Mouse (Mus musculus): ENCODE results near the gene Foxn3.
"Not testable (repeated sequence)": the region's sequence is repeated elsewhere in the genome, so short reads cannot be mapped to it uniquely, and the experiment has no call there.

Foxn3 gene

DNA sequence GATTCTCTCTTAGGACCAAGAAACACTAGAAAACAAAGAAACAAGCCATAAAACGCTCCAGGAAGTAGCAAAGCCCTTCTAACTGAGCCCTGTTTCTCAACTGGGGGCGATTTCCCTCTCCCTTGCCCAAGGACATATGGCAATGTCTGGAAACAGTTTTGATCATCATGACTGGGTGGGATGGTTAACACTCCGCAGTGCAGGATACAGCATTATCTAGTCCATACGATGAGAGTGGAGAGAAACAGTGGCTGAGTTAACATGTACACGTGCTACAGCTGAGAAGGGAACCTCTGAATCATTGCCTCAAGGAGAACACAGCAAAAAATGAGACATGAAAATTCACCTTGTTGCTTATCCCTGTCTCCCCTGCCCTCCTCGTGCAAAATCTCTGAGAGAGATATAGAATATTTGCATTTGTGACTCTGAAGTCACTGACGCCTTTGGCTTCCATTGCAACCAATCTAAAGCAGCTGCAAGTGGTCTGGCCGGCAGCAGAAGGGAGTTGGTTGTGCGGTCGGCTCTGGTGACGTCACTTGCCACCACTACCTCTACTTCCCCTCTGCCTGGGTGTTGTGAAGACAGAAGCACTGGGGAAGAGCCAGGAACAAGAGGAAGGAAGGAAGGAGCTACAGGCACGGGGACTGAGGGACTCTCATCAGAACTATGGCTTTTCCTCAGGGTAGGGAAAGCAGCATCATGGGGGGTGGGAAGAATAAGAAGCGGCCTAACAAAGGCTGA lies 338.3 kb downstream of the Foxn3 start:
- DNase-seq (ENCODE audit: low read depth, low spot score), result no peak

DNA sequence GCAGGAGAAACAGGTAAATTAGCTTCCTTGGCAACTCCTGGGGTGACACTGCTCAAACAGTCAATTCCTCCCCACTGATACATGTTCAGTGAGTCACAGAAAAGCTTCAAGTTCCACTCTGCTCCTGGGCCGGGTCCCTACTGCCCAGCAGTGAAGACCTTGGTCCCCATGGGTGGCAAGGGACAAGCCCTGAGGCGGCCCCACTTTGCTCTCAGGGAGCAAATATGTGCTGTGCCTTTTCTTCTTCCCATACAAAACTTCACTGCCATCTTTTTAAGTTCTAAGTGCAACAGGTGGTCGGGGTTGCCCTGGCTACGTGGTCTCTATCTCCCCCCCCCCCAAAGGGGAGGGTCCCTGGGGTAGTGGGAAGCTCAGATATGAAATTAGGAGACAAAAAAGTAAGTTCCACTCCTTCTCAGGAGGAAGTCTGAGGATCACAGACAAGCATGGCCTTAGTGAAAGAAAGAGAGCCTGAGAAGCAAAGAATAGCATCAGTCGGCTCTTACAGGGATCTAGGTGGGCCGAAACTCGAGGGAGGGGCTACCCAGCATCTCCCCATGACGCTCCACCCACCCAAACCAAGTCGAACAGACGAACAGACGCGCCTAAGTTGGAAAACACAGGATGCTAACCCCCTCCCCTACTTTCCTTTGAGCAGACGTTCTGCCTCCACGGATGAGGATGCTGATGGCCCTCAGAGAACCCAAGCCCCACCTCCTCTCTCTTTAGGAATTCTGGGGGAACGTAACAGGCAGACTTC lies 342.1 kb downstream of the Foxn3 start:
- no peak for DNase-seq (ENCODE audit: low read depth, low spot score)

DNA sequence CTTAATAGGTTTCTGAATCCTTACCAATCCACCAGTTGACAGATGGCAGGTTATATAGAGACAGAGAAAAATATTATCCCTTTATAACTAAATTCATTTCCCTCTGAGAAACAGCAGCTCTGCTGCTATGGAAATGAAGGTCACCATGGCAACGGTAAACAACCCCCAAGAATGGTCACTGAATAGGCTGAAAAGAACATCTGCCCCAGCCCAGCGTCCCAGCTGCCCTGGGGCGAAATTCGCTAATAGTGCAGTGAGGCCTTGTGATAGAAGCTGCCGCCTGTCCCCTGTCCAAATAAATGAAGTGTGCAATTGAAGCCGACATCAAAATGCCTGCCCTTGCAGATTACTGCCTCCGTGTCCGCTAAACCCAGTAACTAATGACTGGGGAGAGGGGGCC lies 343.0 kb downstream of the Foxn3 start:
- peak; percentile 84 for DNase-seq (ENCODE audit: low read depth, low spot score)

DNA sequence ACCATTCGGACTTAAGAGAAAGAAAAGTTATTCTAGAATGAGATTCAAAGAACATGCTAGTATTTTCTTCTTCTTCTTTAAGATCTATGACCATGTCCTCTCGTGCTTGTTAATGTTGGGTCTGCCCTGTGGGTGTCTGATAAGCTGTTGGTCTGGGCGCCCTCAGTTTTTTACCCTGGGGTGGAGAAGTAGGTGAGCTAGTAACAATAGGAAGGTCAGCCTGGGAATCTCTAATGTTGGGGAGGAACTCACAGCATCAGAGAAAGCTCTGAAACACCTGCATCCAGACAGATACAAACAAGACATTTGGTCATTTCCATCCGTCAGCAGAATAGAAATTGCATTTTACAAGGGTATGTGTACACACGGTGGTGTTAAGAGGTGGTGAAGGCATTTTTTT lies 343.6 kb downstream of the Foxn3 start:
- DNase-seq (ENCODE audit: low read depth, low spot score), result no peak

DNA sequence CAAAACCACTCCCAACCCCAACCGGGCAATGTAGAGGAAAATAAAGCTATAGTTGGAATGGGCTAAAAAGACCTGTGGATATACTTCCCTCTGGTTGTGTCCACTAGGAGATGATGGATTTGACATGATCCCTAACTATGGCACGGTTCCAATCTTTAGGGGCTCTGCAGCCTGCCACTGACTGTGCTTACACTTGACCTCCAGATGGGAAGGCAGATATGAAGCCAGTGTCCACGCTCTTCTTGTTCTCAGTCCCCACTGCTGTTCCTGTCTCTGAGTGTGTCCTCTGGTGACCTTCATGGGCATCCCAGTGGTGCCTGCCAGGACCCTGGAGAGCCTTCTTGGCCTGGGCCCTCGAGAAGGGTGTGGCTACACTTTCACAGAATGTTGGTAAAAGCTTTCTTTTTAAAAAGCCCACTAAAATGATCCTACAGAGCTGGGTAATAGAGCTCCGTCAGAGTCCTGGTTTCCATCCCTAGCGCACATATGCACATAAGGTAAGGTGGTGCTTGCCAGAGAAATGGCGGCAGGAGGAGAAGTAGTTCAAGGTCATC lies 346.2 kb downstream of the Foxn3 start:
- DNase-seq (ENCODE audit: low read depth, low spot score), result no peak

DNA sequence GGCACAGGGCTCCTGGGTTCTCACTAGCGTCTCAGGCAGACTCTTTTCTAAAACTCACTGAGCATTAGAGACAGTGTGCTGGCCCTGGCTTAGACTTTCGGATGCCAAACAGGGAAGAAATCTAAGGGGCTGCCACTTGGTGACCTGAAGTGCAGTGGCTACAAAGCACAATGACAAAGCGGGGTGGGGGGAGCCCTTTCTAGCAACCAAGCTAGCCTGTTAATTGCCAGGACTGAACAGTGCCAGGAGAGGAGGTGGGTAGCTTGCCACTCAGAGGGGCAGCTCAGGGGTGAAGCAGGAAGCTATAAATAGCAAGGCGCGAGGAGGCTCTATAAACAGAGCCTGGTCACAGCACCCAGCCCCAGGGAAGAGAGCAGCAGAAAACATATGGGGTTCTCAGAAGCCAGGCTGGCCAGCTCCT lies 347.0 kb downstream of the Foxn3 start:
- no peak for DNase-seq (ENCODE audit: low read depth, low spot score)

- DNase-seq (ENCODE audit: low read depth, low spot score), result no peak
Observed at GRCm38 (mm10) chr12:99215521-99216255, 347.7 kb downstream of the Foxn3 start.

- no peak for DNase-seq (ENCODE audit: low read depth, low spot score)
Observed at GRCm38 (mm10) chr12:99214098-99214497, 349.3 kb downstream of the Foxn3 start.

GRCm38 (mm10) chr12:99213218-99213617 lies 350.2 kb downstream of the Foxn3 start:
- DNase-seq (ENCODE audit: low read depth, low spot score), result no peak

- no peak for DNase-seq (ENCODE audit: low read depth, low spot score)
Observed at GRCm38 (mm10) chr12:99209801-99210200, 353.6 kb downstream of the Foxn3 start.

DNA sequence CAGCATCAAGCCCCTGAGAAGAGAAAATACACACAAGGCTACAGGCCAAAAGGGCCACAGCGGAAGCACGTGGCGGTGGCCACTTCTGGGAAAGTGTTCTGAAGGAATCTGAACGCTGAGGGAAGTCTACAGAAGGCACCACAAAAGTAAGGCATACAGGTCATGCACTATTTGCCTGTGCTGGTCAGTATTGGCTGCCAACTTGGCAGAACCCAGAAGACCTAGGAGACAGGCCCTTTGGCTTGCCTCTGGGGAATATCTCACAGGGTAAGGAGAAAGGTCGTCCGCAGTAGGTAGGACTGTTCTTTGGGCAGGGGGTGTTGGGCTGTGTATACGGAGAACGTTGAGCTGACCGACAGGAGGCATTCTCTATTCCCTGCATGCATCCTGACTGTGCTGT lies 355.1 kb downstream of the Foxn3 start:
- DNase-seq (ENCODE audit: low read depth, low spot score), result no peak

DNA sequence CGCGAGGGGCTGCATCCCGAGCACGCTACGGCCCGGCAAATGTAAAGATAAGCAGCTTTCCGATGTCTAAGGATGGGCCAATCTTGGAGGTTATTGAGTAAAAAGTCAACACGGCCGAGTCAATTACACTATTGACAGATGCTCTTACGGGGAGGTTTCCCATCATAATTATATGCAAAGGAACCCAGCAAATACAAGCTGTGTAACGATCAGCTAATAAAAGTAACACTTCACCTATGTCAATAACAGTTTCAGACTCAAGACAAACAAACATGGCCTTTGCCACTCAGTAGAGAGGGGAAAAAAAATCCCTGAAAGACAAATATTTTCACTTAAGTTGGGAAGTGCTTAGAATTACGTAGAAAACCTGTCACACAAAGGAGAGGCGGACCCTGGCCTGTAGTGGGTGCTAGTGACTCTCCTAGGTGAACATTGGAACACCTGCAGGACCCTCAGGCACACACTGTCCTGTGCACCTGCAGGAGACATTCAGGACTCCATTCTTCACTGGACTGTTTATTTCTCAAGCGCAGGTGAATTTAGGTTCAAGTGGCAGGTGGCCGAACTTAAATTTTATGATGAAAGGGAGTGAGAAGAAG lies 356.3 kb downstream of the Foxn3 start:
- no peak for DNase-seq (ENCODE audit: low read depth, low spot score)

DNA sequence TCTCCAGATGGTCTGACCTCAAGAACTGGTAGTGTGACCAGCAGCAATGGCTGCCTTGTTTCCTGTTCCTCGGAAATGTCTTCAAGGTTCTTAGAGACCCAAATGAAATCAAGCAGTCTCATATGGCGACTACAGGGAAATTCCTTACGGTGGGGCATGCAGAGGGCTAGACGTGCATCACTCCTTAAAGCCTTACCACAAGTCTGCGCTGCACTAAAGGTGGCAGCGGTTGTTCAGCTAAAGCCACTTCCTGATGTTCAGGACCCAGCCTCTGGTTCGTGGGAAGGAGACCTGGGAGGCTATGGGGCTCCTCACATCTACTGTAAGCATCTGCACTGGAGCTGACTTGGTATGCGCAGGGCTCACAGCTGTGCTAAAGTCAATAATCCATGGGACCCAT lies 357.6 kb downstream of the Foxn3 start:
- no peak for DNase-seq (ENCODE audit: low read depth, low spot score)

DNA sequence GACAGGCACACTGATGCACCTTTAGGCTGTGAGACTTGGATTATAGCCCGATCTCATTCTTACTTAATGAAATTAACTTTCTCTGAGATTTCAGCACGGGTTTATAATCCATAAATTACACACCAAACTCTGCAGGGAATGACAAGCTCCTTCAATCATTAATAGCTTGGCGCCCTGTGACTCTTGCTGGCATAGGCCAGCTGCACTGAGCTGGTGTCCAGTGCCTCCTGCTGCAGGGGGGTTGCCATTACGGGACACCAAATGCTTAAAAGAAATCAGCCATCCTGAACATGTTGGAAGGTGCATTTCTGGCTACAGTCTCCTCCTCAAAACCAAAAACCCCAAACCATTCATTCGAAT lies 364.3 kb downstream of the Foxn3 start:
- DNase-seq (ENCODE audit: low read depth, low spot score), result no peak

DNA sequence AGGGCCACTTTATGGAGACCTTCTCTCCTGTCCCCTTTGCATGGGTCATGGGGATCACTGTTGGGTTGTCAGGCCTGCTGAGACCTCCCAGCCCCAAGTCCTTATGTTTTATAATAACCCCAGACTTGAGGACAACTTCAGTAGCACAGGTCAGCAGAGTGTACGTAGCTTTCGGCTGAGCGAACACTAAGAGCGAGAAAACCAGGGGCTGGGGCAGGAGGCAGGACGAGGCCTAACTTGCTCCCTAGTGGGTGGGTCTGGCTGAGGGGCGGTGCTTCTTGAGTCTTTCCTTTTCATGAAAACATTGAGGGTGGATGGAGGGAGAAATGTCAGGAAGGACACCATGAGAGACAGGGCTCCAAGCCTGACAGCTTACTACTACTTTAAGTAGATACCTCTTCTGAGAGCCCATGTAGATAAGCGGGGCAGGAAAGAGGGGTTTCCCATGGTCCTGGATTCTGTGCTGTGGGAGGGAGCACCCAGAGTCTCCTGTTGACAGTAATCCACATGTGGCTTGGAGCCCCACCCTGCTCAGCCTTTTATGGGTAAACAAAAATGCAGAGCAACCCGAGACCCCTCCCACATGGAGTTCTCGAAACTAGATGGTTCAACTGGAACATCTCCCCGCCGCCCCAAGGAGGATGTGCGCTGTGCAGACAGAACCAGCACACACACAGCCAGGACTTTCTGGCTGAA lies 364.8 kb downstream of the Foxn3 start:
- DNase-seq (ENCODE audit: low read depth, low spot score), result no peak

DNA sequence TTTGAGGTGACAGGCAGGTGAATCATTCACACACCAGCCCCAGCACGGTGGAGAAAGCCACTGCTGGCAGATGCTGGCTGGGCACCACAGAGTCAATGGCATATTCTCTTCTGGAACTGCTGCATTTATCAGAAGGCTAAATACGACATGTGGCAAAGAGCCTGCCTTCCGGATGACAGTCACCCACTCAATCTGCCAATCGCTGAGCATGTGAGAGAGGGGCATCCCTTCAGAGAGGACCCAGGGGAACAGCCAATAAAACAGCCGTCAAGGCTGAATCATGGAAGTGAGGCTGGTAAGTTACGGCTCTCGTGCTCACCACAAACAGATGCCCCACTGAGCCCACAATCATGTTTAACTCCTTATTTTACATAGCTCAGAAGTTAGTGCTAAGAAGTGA lies 366.4 kb downstream of the Foxn3 start:
- no peak for DNase-seq (ENCODE audit: low read depth, low spot score)

DNA sequence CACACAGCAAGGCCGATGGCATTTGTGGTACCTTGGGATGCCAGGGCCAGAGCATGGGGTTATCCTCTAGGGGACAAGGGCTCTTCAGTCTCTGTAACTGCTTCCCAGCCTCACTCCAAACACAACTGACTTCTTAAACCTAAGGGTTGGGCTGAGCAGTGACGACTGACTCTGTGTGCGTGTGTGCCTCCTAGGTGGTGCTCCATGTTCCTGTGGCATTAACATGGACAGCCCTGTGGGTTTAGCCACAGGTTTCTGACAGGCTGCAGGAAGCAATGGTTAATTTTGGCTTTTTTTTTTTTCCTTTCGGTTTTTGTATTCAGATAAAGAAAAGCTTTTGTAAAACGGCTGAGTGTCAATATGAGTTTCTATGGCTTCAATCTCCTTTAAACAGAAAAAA lies 367.7 kb downstream of the Foxn3 start:
- DNase-seq (ENCODE audit: low read depth, low spot score), result no peak

- not testable (repeated sequence) for DNase-seq (ENCODE audit: low read depth, low spot score)
Observed at GRCm38 (mm10) chr12:99194120-99194519, 369.3 kb downstream of the Foxn3 start.

GRCm38 (mm10) chr12:99187671-99188070 lies 375.7 kb downstream of the Foxn3 start:
- no peak for DNase-seq (ENCODE audit: low read depth, low spot score)

DNA sequence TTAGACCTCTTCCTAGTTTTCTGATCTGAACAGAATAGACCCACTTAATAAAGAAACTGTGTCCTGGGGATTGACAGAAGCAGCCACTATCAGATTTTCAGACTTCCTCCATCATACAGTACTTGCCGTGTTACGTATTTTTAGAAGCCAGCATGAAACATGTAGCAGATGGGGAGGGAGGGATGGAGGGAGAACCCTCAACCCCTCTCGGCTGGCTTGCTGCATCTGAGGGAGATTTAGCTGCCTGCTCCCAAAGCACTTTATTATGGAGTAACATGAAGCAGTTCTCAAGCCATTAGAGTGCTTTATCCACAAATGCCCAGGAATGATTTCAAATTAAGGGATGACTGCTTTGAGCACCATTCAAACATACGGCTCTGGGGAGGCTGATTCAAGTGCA lies 377.1 kb downstream of the Foxn3 start:
- DNase-seq (ENCODE audit: low read depth, low spot score), result no peak

GRCm38 (mm10) chr12:99183261-99183792 lies 380.1 kb downstream of the Foxn3 start:
- no peak for DNase-seq (ENCODE audit: low read depth, low spot score)
